Mouse (Mus musculus): ENCODE measurements at regions not wholly inside any gene's neighbourhood (a gene's known extent, or its start where the extent isn't known, plus 50 kb on each side); places are given as distances from the start of the nearest gene placed in this dataset.

- DNase-seq (ENCODE audit: low spot score in 2 of 2): peak in 1 of 2 experiments; percentile 21
Measured at GRCm38 (mm10) chr16:25087741-25088648, 198.6 kb upstream of the Tprg start.

GRCm38 (mm10) chr16:25088649-25089019 is 198.0 kb upstream of the Tprg start:
- no peak for DNase-seq (ENCODE audit: low spot score in 2 of 2)

DNA sequence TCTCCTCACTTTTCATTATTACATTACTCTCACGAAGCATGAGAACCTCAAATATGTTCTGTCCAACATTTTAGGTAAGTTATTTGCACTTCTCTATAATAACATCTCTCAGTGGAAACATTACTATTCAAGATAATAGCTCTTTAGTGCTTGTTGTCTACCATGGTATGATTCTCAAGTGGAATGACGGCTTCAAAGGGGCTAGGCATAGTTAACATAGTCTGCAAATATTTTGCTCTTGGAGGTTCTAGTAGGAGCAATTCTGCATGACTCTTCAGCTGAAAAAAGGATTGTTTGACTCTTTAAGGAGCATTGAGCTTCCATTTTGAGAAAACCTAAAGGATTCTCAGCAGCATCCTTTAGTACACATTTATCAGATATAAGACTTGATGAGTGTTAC is 182.5 kb upstream of the Tprg start:
- DNase-seq (ENCODE audit: low spot score in 2 of 2): no peak

DNA sequence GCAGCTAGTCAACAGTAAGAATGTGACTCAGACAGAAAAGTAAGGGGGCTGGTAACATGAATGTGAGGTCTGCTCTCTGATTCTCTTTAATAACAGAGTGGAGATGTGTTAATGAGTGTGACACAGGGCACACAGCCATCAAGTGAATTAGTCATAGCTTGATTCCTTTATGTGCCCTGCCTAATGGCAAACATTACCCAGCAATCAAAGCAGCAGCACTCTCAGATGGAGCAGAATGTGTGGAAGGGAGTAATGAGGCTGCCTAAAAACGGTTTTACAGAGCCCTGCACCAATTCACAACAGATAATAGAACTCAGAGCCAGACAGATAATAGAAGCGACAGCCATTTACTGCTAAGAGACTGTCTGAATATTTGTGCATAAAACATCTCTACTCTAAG is 182.0 kb upstream of the Tprg start:
- no peak for DNase-seq (ENCODE audit: low spot score in 2 of 2)

DNA sequence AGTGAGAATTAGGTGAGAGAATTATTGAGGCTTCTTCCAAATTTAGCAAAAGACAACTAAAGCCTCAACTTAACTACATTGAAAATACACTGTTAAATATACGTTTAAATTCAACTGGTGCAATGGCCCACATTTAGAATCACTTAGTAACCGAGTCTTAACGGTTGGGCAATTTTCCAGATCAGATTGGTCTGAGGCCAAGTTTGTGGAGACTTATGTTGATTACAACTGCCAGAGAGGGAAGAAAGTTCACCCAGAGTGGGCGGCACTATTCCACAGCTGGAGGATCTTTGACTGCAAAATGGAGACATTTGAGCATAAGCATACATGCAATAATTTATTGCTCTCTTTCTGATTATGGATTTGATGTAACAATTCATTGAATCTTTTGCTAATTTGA is 146.5 kb upstream of the Tprg start:
- no peak for DNase-seq (ENCODE audit: low spot score in 2 of 2)

DNA sequence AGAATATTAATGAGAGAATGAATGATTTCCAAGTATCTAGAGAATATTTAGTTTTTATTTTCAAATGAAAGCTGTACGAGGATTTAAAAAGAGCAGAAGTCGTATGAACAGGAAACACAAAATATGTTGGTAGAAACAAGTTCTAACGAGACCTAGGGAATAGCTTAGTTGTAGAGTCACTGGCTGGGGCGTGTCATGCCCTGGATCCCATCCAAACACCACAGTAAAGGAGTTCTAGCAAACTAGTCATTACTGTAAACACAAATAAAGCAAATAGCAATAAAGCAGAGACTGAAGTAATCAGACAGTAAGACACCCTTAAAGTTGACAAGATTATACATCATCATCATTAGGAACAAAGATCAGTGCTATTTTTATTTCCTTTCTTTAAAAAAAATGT is 139.1 kb upstream of the Tprg start:
- DNase-seq (ENCODE audit: low spot score in 2 of 2): no peak

GRCm38 (mm10) chr16:25149186-25149585 is 137.4 kb upstream of the Tprg start:
- no peak for DNase-seq (ENCODE audit: low spot score in 2 of 2)

DNA sequence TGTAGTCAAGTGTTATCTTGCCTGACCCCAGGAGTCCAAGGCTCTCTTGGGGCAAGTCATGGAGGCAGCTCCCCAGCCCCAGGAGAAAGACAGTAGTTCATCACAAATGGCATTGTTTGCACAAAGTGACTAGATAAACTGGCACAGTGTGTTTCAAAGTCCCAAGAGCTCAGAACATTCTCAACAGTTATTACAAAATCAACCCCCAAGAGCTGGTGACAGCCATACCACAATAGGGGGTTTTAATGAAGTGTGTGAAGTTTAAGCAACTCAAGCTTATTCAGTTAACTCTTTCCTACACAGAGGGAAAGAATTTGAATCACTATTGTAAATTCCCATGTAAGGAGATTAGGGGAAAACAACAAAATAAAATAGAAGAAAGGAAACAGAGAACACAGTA is 109.7 kb upstream of the Tprg start:
- no peak for DNase-seq (ENCODE audit: low spot score in 2 of 2)

GRCm38 (mm10) chr16:25178055-25178454 is 108.6 kb upstream of the Tprg start:
- DNase-seq (ENCODE audit: low spot score in 2 of 2): no peak

- no peak for DNase-seq (ENCODE audit: low spot score in 2 of 2)
Measured at GRCm38 (mm10) chr16:25181939-25182338, 104.7 kb upstream of the Tprg start.

- DNase-seq (ENCODE audit: low spot score in 2 of 2): no peak
Measured at GRCm38 (mm10) chr16:25197079-25197478, 89.5 kb upstream of the Tprg start.

DNA sequence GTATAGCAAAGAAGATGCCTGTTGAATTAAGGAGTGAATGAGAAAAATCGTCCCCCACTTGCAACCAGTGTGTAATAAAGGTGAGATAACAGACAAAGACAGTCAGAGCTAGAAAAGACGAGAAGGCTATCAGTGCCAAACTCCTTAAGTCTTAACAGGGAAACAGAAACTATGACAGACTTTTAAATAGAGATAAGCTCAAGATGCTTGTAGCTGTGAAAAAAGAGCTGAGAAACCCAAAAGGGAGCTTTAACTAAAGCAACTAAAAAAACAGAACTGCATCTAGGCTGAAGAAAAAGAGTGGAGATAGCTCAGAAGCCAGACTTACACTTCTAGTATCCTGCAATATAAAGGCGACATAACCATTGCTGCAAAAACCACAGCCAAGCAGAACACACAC is 87.8 kb upstream of the Tprg start:
- DNase-seq (ENCODE audit: low spot score in 2 of 2): no peak

GRCm38 (mm10) chr16:25199984-25200383 is 86.6 kb upstream of the Tprg start:
- no peak for DNase-seq (ENCODE audit: low spot score in 2 of 2)

DNA sequence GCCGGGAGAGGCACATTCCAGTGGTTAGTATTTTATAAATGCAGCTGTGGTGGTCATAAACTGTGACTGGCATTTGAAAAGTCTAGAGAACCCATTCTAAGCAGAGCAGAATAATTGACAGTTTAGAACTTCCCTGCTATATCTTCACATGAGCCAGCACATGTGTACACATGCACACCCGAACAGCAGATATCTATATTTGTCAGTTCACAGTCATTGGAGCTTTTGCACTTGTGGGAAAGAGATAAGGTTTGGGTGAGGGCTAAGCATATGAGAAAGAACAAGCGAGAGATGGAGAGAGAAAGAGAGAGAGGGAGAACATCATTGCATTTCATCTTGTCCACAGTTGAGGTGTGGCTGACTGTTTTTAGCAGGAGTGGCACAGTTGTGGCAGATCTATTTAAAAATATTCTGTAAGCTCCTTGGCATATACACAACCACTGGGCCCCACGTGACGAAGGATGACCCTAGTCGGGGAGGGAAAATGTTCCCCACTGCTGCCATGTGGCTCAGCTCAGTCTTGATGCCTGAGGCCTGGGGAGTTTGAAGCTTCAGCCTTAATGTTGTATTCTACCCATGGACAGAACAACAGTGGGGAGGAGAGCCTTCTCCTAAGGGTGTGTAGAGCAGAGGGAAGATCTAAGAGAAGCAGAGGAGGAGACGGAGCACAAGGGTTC is 85.4 kb upstream of the Tprg start:
- DNase-seq (ENCODE audit: low spot score in 2 of 2): no peak

DNA sequence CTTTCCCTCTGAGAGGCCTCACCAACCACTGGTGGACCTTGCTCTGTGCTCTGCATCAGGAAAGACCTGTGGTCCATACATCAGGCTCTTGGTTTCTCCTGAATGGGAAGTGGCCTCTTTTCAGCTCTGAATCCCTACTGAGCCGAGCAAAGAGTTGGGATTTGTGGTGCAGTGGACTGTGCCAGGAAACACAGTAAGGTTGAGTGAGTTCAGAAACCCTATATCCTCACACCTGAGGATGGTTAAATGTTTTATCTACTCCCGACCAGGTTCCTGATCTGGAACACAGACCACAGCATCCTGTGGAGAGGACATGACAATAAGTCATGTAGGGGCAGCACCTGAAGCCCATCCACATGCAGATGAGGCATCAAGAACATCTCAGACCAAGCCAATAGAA is 73.4 kb upstream of the Tprg start:
- DNase-seq (ENCODE audit: low spot score in 2 of 2): no peak

- DNase-seq (ENCODE audit: low spot score in 2 of 2): no peak
Measured at GRCm38 (mm10) chr16:25220552-25220951, 66.1 kb upstream of the Tprg start.

- DNase-seq (ENCODE audit: low spot score in 2 of 2): no peak
Measured at GRCm38 (mm10) chr16:25224801-25225200, 61.8 kb upstream of the Tprg start.

Data from cerebellum, postnatal 4 days (tissue).